Mouse (Mus musculus) liver, postnatal 0 days (tissue): ENCODE data around the gene Bub1.

Experiments used
- CTCF ChIP-seq: sonication (generic); IDR thresholded peaks from 2 replicates; pipeline ENCODE4 v1.5.1; 2016; ENCODE audit warnings: antibody characterized with exemption, low read depth
- EP300 ChIP-seq: IDR thresholded peaks from 2 replicates; pipeline ENCODE4 v1.6.1; 2016; ENCODE audit warnings: antibody characterized with exemption, low read depth, mild to moderate bottlenecking

DNA sequence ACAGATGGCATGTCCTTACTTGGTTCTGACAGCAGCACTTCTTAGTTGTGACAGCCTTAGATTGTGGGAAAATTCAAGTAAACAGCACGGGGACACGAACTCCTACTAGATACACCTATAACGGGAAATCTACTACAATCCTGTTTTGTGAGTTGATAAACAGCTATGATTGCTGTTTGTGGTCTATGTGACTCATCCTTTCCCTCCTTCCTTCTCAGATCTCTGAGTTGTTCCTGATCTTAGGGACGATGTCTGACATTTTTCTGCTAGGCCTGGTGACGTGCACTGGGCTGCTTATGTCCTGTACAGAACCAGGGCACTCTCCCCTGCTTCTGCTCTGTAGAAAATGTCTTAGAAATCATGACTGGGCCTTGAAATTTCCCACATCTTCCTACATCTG is 70.1 kb downstream of the Bub1 start:
- no peak for TF ChIP-seq CTCF
- TF ChIP-seq EP300: no peak
